Comparison of ENCODE assay signal across 11 mouse cellular contexts in genomic region chr5:111812581-111812980, GRCm38 (mm10).
DNase-seq lines count a peak whose midpoint lies in the region; ATAC-seq and TF ChIP-seq lines count a peak whose summit lies in the region.
"Had no signal": no experiment of that assay in that cellular context is flagged by ENCODE, and none has a peak within 500 bp of the region (broad histone marks: within the 10 kb centered on the region; RNA-seq: fewer than 3 reads in every experiment).

No protein-coding gene starts in this region.

- no peak overlapping the region for H3K27ac ChIP-seq in kidney, postnatal 0 days
- no peak overlapping the region for H3K27ac ChIP-seq in kidney, embryonic 16.5 days (ENCODE audit: low read length)
- H3K27ac ChIP-seq in embryonic facial prominence, embryonic 10.5 days (replicated peaks): peak overlapping the region; percentile 10; the same call in 1 of the 2 replicates
- H3K27ac ChIP-seq in layer of hippocampus, adult 2 months: peak overlapping the region; percentile 88
- H3K27ac ChIP-seq in left cerebral cortex, adult 2 months: no peak overlapping the region
- no peak overlapping the region for H3K27ac ChIP-seq in limb, embryonic 10.5 days
- H3K27ac ChIP-seq: heart, embryonic 10.5 days; neural tube, embryonic 12.5 days had no signal

- intact Hi-C loops in left cerebral cortex, adult 2 months (cut with DNase I): no loop called here

- no peak overlapping the region for H3K9ac ChIP-seq in kidney, postnatal 0 days (ENCODE audit: low read depth, low read length)
- H3K9ac ChIP-seq in kidney, embryonic 16.5 days (replicated peaks; ENCODE audit: low read length): no peak overlapping the region
- H3K9ac ChIP-seq: neural tube, embryonic 12.5 days had no signal

- no peak for ATAC-seq in kidney, postnatal 0 days (replicated peaks; ENCODE audit: low FRiP score, low read depth)
- no peak; the same call in 1 of the 2 replicates for ATAC-seq in kidney, embryonic 16.5 days (ENCODE audit: low FRiP score, low TSS enrichment)

- 39% methylated on average over 7 of the region's 7 CpGs for WGBS in kidney, postnatal 0 days
- WGBS in kidney, embryonic 16.5 days: 37% methylated on average over 7 of the region's 7 CpGs
- 54% methylated on average over 7 of the region's 7 CpGs for WGBS in embryonic facial prominence, embryonic 10.5 days
- WGBS in limb, embryonic 10.5 days: 71% methylated on average over 7 of the region's 7 CpGs

- TF ChIP-seq CTCF in kidney, postnatal 0 days (IDR thresholded peaks at IDR 0.05; ENCODE audit: low read depth): no peak
- TF ChIP-seq CTCF in layer of hippocampus, adult 2 months (conservative IDR thresholded peaks at IDR 0.05): no peak
- no peak for TF ChIP-seq CTCF in left cerebral cortex, adult 2 months (IDR thresholded peaks at IDR 0.05)

- H3K36me3 ChIP-seq in kidney, postnatal 0 days (ENCODE audit: insufficient read depth, low read length): no peaks in the 10 kb centered on the region
- no peaks in the 10 kb centered on the region for H3K36me3 ChIP-seq in kidney, embryonic 16.5 days (ENCODE audit: insufficient read depth, low read length)
- no peaks in the 10 kb centered on the region for H3K36me3 ChIP-seq in embryonic facial prominence, embryonic 10.5 days (replicated peaks)
- H3K36me3 ChIP-seq in limb, embryonic 10.5 days: no peaks in the 10 kb centered on the region
- H3K36me3 ChIP-seq: heart, embryonic 10.5 days; neural tube, embryonic 12.5 days had no signal

- H3K4me1 ChIP-seq in kidney, postnatal 0 days (replicated peaks; ENCODE audit: insufficient read depth, low read length): no peaks in the 10 kb centered on the region
- peaks cover 7% of the 10 kb centered on the region; the same call in 1 of the 2 replicates for H3K4me1 ChIP-seq in kidney, embryonic 16.5 days (ENCODE audit: insufficient read depth, low read length)
- peaks cover 29% of the 10 kb centered on the region for H3K4me1 ChIP-seq in embryonic facial prominence, embryonic 10.5 days
- H3K4me1 ChIP-seq in limb, embryonic 10.5 days: peaks cover 22% of the 10 kb centered on the region

- H3K9me3 ChIP-seq in kidney, postnatal 0 days (replicated peaks; ENCODE audit: low read length): no peaks in the 10 kb centered on the region
- H3K9me3 ChIP-seq in kidney, embryonic 16.5 days (ENCODE audit: low read length): no peaks in the 10 kb centered on the region
- no peaks in the 10 kb centered on the region for H3K9me3 ChIP-seq in embryonic facial prominence, embryonic 10.5 days
- H3K9me3 ChIP-seq in limb, embryonic 10.5 days (replicated peaks): no peaks in the 10 kb centered on the region
- H3K9me3 ChIP-seq: heart, embryonic 10.5 days; neural tube, embryonic 12.5 days had no signal

- DNase-seq in kidney, postnatal 0 days (ENCODE audit: low spot score): peak; percentile 68
- DNase-seq in brain, adult 2 months (ENCODE audit: low read depth, low spot score): peak; percentile 30
- DNase-seq in embryonic facial prominence, embryonic 10.5 days (ENCODE audit: low spot score): no peak
- peak; percentile 25 to 34 for DNase-seq in layer of hippocampus, adult 2 months (ENCODE audit: low spot score in 2 of 2)
- DNase-seq in left cerebral cortex, adult 2 months (ENCODE audit: extremely low spot score in 1 of 2, low spot score in 2 of 2): no peak
- DNase-seq in limb, embryonic 10.5 days (ENCODE audit: low spot score): no peak
- no peak for DNase-seq in left cerebral cortex, adult 11 months (ENCODE audit: low spot score)
- DNase-seq: kidney, adult 11 months had no signal

- no peaks in the 10 kb centered on the region; the same call in 1 of the 2 replicates for H3K27me3 ChIP-seq in kidney, postnatal 0 days (ENCODE audit: insufficient read depth, low read length)
- H3K27me3 ChIP-seq in kidney, embryonic 16.5 days (ENCODE audit: insufficient read depth, low read length): peaks cover 3% of the 10 kb centered on the region; the same call in 1 of the 2 replicates
- H3K27me3 ChIP-seq in embryonic facial prominence, embryonic 10.5 days (replicated peaks; ENCODE audit: low read depth, poor library complexity, severe bottlenecking): peaks cover 9% of the 10 kb centered on the region
- H3K27me3 ChIP-seq in limb, embryonic 10.5 days (ENCODE audit: low read depth, poor library complexity, severe bottlenecking): peaks cover 99% of the 10 kb centered on the region

- no peak overlapping the region for H3K4me2 ChIP-seq in kidney, postnatal 0 days (ENCODE audit: low read length)
- H3K4me2 ChIP-seq in kidney, embryonic 16.5 days (replicated peaks; ENCODE audit: low read depth, low read length): no peak overlapping the region
- H3K4me2 ChIP-seq: neural tube, embryonic 12.5 days had no signal

- H3K4me3 ChIP-seq in kidney, postnatal 0 days (replicated peaks; ENCODE audit: low read depth, low read length): no peak overlapping the region
- no peak overlapping the region for H3K4me3 ChIP-seq in kidney, embryonic 16.5 days (ENCODE audit: low read length)
- no peak overlapping the region for H3K4me3 ChIP-seq in embryonic facial prominence, embryonic 10.5 days
- H3K4me3 ChIP-seq in layer of hippocampus, adult 2 months: no peak overlapping the region
- no peak overlapping the region for H3K4me3 ChIP-seq in left cerebral cortex, adult 2 months
- H3K4me3 ChIP-seq in limb, embryonic 10.5 days: no peak overlapping the region
- H3K4me3 ChIP-seq: heart, embryonic 10.5 days; neural tube, embryonic 12.5 days had no signal

Comparison
In these comparisons a context has a peak if more than half of its experiments do, and no peak if none do; other contexts are left out.
1. DNase-seq: peak in kidney, postnatal 0 days (single experiment), brain, adult 2 months (single experiment) and layer of hippocampus, adult 2 months (2 of 2); none in embryonic facial prominence, embryonic 10.5 days (single experiment), left cerebral cortex, adult 2 months (0 of 2), limb, embryonic 10.5 days (single experiment) and left cerebral cortex, adult 11 months (single experiment).
2. H3K27ac ChIP-seq: peak in embryonic facial prominence, embryonic 10.5 days (single experiment) and layer of hippocampus, adult 2 months (single experiment); none in kidney, postnatal 0 days (single experiment), kidney, embryonic 16.5 days (single experiment), left cerebral cortex, adult 2 months (single experiment) and limb, embryonic 10.5 days (single experiment).